Mouse (Mus musculus): ENCODE measurements at regions not wholly inside any gene's neighbourhood (a gene's known extent, or its start where the extent isn't known, plus 50 kb on each side); places are given as distances from the start of the nearest gene placed in this dataset.

DNA sequence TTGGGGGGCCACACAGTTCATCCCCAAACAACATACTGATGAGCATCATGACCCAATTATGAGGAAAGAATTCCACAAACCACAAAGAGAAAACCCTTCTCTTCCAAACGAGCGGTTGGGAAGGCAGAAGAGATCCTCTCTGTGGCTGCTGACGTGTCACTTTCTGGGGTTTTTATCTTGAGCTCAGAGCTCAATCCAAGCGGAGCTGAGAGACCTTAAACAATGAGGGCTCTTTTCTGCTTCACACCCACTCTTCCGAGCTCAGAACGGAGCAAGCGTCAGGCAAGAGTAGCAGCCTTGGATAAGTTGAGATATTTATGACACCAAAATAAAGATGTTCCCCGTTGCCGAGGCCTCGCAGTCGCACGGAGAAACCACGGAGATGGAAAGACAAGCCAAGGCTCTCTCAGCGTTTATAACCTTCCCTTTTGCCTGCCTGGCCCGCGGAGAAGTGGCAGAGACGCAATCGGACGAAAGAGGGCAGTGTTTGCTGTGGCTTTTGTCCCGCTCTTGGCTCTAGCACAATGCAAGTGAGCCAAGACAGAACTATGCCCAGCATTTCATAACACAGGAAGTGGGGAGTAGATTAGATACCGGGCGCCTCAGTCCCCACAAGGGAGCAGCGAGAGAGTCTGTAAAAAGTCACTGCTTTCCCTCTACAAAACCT is 100.7 kb downstream of the Chic2 start:
- H3K27ac ChIP-seq = peak overlapping the region; percentile 20; the same call in 1 of the 2 replicates
- peak overlapping the region; percentile 45 for H3K4me2 ChIP-seq (ENCODE audit: low read length)
- peaks cover 13% of the 10 kb centered on the region for H3K27me3 ChIP-seq (ENCODE audit: insufficient read depth, low read length)
- H3K4me1 ChIP-seq (replicated peaks; ENCODE audit: insufficient read depth, low read length) = no peaks in the 10 kb centered on the region
- no peaks in the 10 kb centered on the region for H3K36me3 ChIP-seq (ENCODE audit: insufficient read depth, low read length)
- ATAC-seq (replicated peaks; ENCODE audit: low FRiP score, low read depth) (peak; percentile 81), DNase-seq (ENCODE audit: low spot score) (peak; percentile 95)
- no peaks in the 10 kb centered on the region for H3K9me3 ChIP-seq (replicated peaks; ENCODE audit: low read length)
- H3K9ac ChIP-seq (ENCODE audit: low read depth, low read length) = no peak overlapping the region
- WGBS = under 1% methylated on average over 23 of the region's 23 CpGs
- peak overlapping the region; percentile 6; the same call in 1 of the 2 replicates for H3K4me3 ChIP-seq (replicated peaks; ENCODE audit: low read depth, low read length)
- TF ChIP-seq CTCF (IDR thresholded peaks at IDR 0.05; ENCODE audit: low read depth) = peak; percentile 92

- DNase-seq (ENCODE audit: low spot score) (peak; percentile 69), ATAC-seq (replicated peaks; ENCODE audit: low FRiP score, low read depth) (no peak)
- no peak for TF ChIP-seq CTCF (IDR thresholded peaks at IDR 0.05; ENCODE audit: low read depth)
- H3K4me3 ChIP-seq (replicated peaks; ENCODE audit: low read depth, low read length) = no peak overlapping the region
- no peaks in the 10 kb centered on the region for H3K36me3 ChIP-seq (ENCODE audit: insufficient read depth, low read length)
- no peaks in the 10 kb centered on the region for H3K9me3 ChIP-seq (replicated peaks; ENCODE audit: low read length)
- H3K9ac ChIP-seq (ENCODE audit: low read depth, low read length) = no peak overlapping the region
- H3K4me1 ChIP-seq (replicated peaks; ENCODE audit: insufficient read depth, low read length) = no peaks in the 10 kb centered on the region
- H3K27me3 ChIP-seq (ENCODE audit: insufficient read depth, low read length) = peaks cover 13% of the 10 kb centered on the region
- H3K27ac ChIP-seq = no peak overlapping the region
- 3% methylated on average over 13 of the region's 13 CpGs for WGBS
- H3K4me2 ChIP-seq (ENCODE audit: low read length) = peak overlapping the region; percentile 27
These were observed 103.1 kb downstream of the Chic2 start for GRCm38 (mm10) chr5:74941426-74941825.

GRCm38 (mm10) chr5:74937416-74937940 is 107.1 kb downstream of the Chic2 start:
- no peaks in the 10 kb centered on the region for H3K4me1 ChIP-seq (replicated peaks; ENCODE audit: insufficient read depth, low read length)
- H3K27ac ChIP-seq = no peak overlapping the region
- no peaks in the 10 kb centered on the region for H3K9me3 ChIP-seq (replicated peaks; ENCODE audit: low read length)
- ATAC-seq (replicated peaks; ENCODE audit: low FRiP score, low read depth) = no peak
- H3K4me2 ChIP-seq (ENCODE audit: low read length) = no peak overlapping the region
- no peak overlapping the region for H3K4me3 ChIP-seq (replicated peaks; ENCODE audit: low read depth, low read length)
- no peaks in the 10 kb centered on the region for H3K36me3 ChIP-seq (ENCODE audit: insufficient read depth, low read length)
- WGBS = 64% methylated on average over 7 of the region's 7 CpGs
- no peak overlapping the region for H3K9ac ChIP-seq (ENCODE audit: low read depth, low read length)
- DNase-seq (ENCODE audit: low spot score) = no peak
- TF ChIP-seq CTCF (IDR thresholded peaks at IDR 0.05; ENCODE audit: low read depth) = no peak
- H3K27me3 ChIP-seq (ENCODE audit: insufficient read depth, low read length) = peaks cover 13% of the 10 kb centered on the region

GRCm38 (mm10) chr5:74936087-74936486 is 108.5 kb downstream of the Chic2 start:
- ATAC-seq (replicated peaks; ENCODE audit: low FRiP score, low read depth) = no peak
- no peak for TF ChIP-seq CTCF (IDR thresholded peaks at IDR 0.05; ENCODE audit: low read depth)
- 65% methylated on average over 5 of the region's 5 CpGs for WGBS
- Histone ChIP-seq H3K4me1 (replicated peaks; ENCODE audit: insufficient read depth, low read length) (no peaks in the 10 kb centered on the region), H3K27me3 (ENCODE audit: insufficient read depth, low read length) (peaks cover 6% of the 10 kb centered on the region; the same call in 1 of the 2 replicates), H3K36me3 (ENCODE audit: insufficient read depth, low read length) (no peaks in the 10 kb centered on the region), H3K9me3 (replicated peaks; ENCODE audit: low read length) (no peaks in the 10 kb centered on the region), H3K4me2 (ENCODE audit: low read length) (no peak overlapping the region), H3K4me3 (replicated peaks; ENCODE audit: low read depth, low read length) (no peak overlapping the region), H3K9ac (ENCODE audit: low read depth, low read length) (no peak overlapping the region), H3K27ac (peak overlapping the region; percentile 63; the same call in 1 of the 2 replicates)
- no peak for DNase-seq (ENCODE audit: low spot score)

DNA sequence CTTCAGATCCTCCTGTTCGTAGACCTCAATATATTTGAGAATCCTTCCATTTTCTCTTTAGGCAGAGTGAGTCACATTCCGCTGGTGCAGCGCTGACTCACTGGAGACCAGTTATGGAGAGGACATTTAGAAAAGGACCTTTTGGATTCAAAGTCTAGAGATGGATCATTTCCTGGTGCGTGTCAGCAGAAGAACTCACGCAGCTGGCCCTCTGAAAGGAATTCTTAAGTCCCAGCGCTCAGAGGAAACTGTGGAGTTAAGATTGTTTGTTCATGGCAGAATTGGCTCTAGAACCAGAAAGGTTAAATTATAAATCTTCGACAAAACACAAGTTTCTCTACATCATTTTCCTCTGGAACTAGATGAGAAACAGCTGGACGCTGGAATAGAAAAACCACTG is 108.9 kb downstream of the Chic2 start:
- Histone ChIP-seq H3K27me3 (ENCODE audit: insufficient read depth, low read length) (peaks cover 3% of the 10 kb centered on the region; the same call in 1 of the 2 replicates), H3K9me3 (replicated peaks; ENCODE audit: low read length) (no peaks in the 10 kb centered on the region), H3K27ac (0 out of 2 replicates have a peak overlapping the region, but pooled peaks have one; percentile 63), H3K4me1 (replicated peaks; ENCODE audit: insufficient read depth, low read length) (no peaks in the 10 kb centered on the region), H3K9ac (ENCODE audit: low read depth, low read length) (no peak overlapping the region), H3K4me3 (replicated peaks; ENCODE audit: low read depth, low read length) (no peak overlapping the region), H3K36me3 (ENCODE audit: insufficient read depth, low read length) (no peaks in the 10 kb centered on the region), H3K4me2 (ENCODE audit: low read length) (no peak overlapping the region)
- WGBS = 47% methylated on average over 8 of the region's 8 CpGs
- TF ChIP-seq CTCF (IDR thresholded peaks at IDR 0.05; ENCODE audit: low read depth) = no peak
- ATAC-seq (replicated peaks; ENCODE audit: low FRiP score, low read depth) = no peak
- peak; percentile 93 for DNase-seq (ENCODE audit: low spot score)

DNA sequence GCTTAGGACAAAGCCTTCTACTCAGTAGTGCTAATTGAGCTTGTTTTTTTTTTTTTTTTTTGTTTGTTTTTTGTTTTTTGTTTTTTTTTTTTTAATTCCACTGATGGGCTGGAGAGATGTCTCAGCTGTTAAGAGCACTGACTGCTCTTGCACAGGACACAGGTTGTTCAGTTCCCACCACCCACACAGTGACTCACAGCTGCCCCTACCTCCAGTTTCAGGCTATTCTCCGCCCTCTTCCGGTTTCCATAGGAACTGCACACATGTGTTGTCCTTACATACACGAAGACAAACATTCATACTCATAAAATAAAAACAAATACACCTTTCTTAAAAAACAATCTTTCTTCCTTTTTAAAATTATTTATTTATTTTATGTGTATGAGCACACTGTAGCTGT is 111.3 kb downstream of the Chic2 start:
- WGBS = 85% methylated on average over 3 of the region's 3 CpGs
- Histone ChIP-seq H3K27ac (no peak overlapping the region), H3K4me3 (replicated peaks; ENCODE audit: low read depth, low read length) (no peak overlapping the region), H3K4me1 (replicated peaks; ENCODE audit: insufficient read depth, low read length) (no peaks in the 10 kb centered on the region), H3K9ac (ENCODE audit: low read depth, low read length) (no peak overlapping the region), H3K4me2 (ENCODE audit: low read length) (no peak overlapping the region), H3K36me3 (ENCODE audit: insufficient read depth, low read length) (no peaks in the 10 kb centered on the region), H3K27me3 (ENCODE audit: insufficient read depth, low read length) (no peaks in the 10 kb centered on the region), H3K9me3 (replicated peaks; ENCODE audit: low read length) (no peaks in the 10 kb centered on the region)
- DNase-seq (ENCODE audit: low spot score) (no peak), ATAC-seq (replicated peaks; ENCODE audit: low FRiP score, low read depth) (no peak)
- TF ChIP-seq CTCF (IDR thresholded peaks at IDR 0.05; ENCODE audit: low read depth) = no peak
